Mouse (Mus musculus) forebrain, embryonic 11.5 days (tissue): ENCODE results near the gene Sbno2. TPM values are rescaled to one million over a fixed set of nuclear protein-coding genes. Genes with fewer than 3 reads are reported as not detected.

ENCODE experiments used
- ATAC-seq: fragments of 200-750 bp; cut with Nextera tagmentation; replicated peaks from 2 replicates; pipeline ENCODE4 v1.8.0; 2017; ENCODE audit warnings: moderate TSS enrichment; ENCODE audit not compliant: low FRiP score
- DNase-seq: peaks from one replicate; pipeline ENCODE4 v3.0.0-alpha.2; 2017; ENCODE audit warnings: low spot score
- H3K27ac ChIP-seq: fragments of 300-500 bp; sonication (generic); 2 replicates; pipeline ENCODE4 v1.5.1; 2014; ENCODE audit warnings: low read depth, low read length
- H3K27me3 ChIP-seq: fragments of 300-500 bp; sonication (generic); 2 replicates; pipeline ENCODE4 v1.6.1; 2014; ENCODE audit warnings: mild to moderate bottlenecking, low read length, mixed read lengths; ENCODE audit not compliant: control insufficient read depth, insufficient read depth
- H3K36me3 ChIP-seq: fragments of 300-500 bp; sonication (generic); 2 replicates; pipeline ENCODE4 v1.6.1; 2014; ENCODE audit warnings: mild to moderate bottlenecking, low read length, moderate library complexity, mixed read lengths; ENCODE audit not compliant: control insufficient read depth, insufficient read depth
- H3K4me1 ChIP-seq: fragments of 300-500 bp; sonication (generic); replicated peaks from 2 replicates; pipeline ENCODE4 v1.6.1; 2014; ENCODE audit warnings: low read length, mixed read lengths; ENCODE audit not compliant: control insufficient read depth, insufficient read depth
- H3K4me2 ChIP-seq: fragments of 300-500 bp; sonication (generic); 2 replicates; pipeline ENCODE4 v1.6.1; 2014; ENCODE audit warnings: low read depth, mild to moderate bottlenecking, low read length, moderate library complexity, mixed read lengths; ENCODE audit not compliant: severe bottlenecking
- H3K4me3 ChIP-seq: fragments of 300-500 bp; sonication (generic); 2 replicates; pipeline ENCODE4 v1.5.1; 2014; ENCODE audit warnings: low read depth, low read length
- H3K9ac ChIP-seq: fragments of 300-500 bp; sonication (generic); 2 replicates; pipeline ENCODE4 v1.6.1; 2014; ENCODE audit warnings: low read length
- H3K9me3 ChIP-seq: fragments of 300-500 bp; sonication (generic); 2 replicates; pipeline ENCODE4 v1.6.1; 2016; ENCODE audit warnings: low read length, mixed read lengths; ENCODE audit not compliant: control insufficient read depth
- WGBS: fragments of 180-500 bp; shearing (Covaris S2); extraction: QIAGEN DNeasy Blood & Tissue Kit; methylation state at CpG from one replicate; pipeline ENCODE4 v1.1.7; 2014; 5-methylcytosine and 5-hydroxymethylcytosine counted together
- polyA plus RNA-seq: library from polyadenylated mRNA; unstranded; fragments of >200 nt; fragmentation: Nextera tagmentation; extraction: Ambion mirVana; gene quantifications from 2 replicates; pipeline ENCODE4 v1.2.1, GENCODE M21; 2014

Sbno2 gene
- polyA plus RNA-seq, 1 experiment from 2014 or later, result 13.6 TPM

- Histone ChIP-seq H3K27ac (no peak overlapping the region), H3K4me3 (no peak overlapping the region), H3K27me3 (no peaks in the 10 kb centered on the region), H3K36me3 (peaks cover 3% of the 10 kb centered on the region; the same call in 1 of the 2 replicates), H3K9me3 (no peaks in the 10 kb centered on the region), H3K9ac (no peak overlapping the region; the same call in 1 of the 2 replicates), H3K4me2 (no peak overlapping the region), H3K4me1 (peaks cover 18% of the 10 kb centered on the region)
- no peak for DNase-seq
- no peak for ATAC-seq
- WGBS, result 92% methylated on average over 12 of the region's 12 CpGs
These were observed 38.8 kb upstream of the Sbno2 start for GRCm38 (mm10) chr10:80144159-80144558.

- H3K4me1 ChIP-seq, result peaks cover 18% of the 10 kb centered on the region
- peaks cover 3% of the 10 kb centered on the region; the same call in 1 of the 2 replicates for H3K36me3 ChIP-seq
- H3K9ac ChIP-seq, result no peak overlapping the region
- H3K27me3 ChIP-seq, result no peaks in the 10 kb centered on the region
- no peak for DNase-seq
- no peak overlapping the region for H3K4me2 ChIP-seq
- H3K4me3 ChIP-seq, result 0 out of 2 replicates have a peak overlapping the region, but pooled peaks have one; percentile 3
- no peak for ATAC-seq
- WGBS, result 92% methylated on average over 7 of the region's 7 CpGs
- no peak overlapping the region for H3K27ac ChIP-seq
- H3K9me3 ChIP-seq, result no peaks in the 10 kb centered on the region
These were observed 38.3 kb upstream of the Sbno2 start for GRCm38 (mm10) chr10:80143664-80144063.

GRCm38 (mm10) chr10:80142530-80142925, 37.2 kb upstream of the Sbno2 start:
- Histone ChIP-seq H3K4me1 (peaks cover 20% of the 10 kb centered on the region), H3K36me3 (peaks cover 3% of the 10 kb centered on the region; the same call in 1 of the 2 replicates)
- ATAC-seq, result no peak; the same call in 1 of the 2 replicates

GRCm38 (mm10) chr10:80141786-80142529, 36.6 kb upstream of the Sbno2 start:
- Histone ChIP-seq H3K9me3 (no peaks in the 10 kb centered on the region), H3K36me3 (peaks cover 3% of the 10 kb centered on the region; the same call in 1 of the 2 replicates), H3K9ac (peak overlapping the region; percentile 85), H3K27me3 (peaks cover 4% of the 10 kb centered on the region), H3K4me1 (peaks cover 25% of the 10 kb centered on the region), H3K27ac (0 out of 2 replicates have a peak overlapping the region, but pooled peaks have one; percentile 2), H3K4me3 (peak overlapping the region; percentile 67), H3K4me2 (peak overlapping the region; percentile 97)
- peak; percentile 95 for DNase-seq
- whole genome bisulfite sequencing, result 1% methylated on average over 43 of the region's 43 CpGs
- peak; percentile 82 for ATAC-seq

More at GRCm38 (mm10) chr10:80142530-80142925, 37.2 kb upstream of the Sbno2 start:
- no peak for DNase-seq
- Histone ChIP-seq H3K9ac (peak overlapping the region; percentile 85), H3K9me3 (no peaks in the 10 kb centered on the region), H3K4me2 (peak overlapping the region; percentile 97), H3K27ac (no peak overlapping the region), H3K4me3 (peak overlapping the region; percentile 67), H3K27me3 (no peaks in the 10 kb centered on the region)
- under 1% methylated on average over 15 of the region's 15 CpGs for WGBS

- peak; percentile 65 for ATAC-seq
These were observed 35.9 kb upstream of the Sbno2 start for GRCm38 (mm10) chr10:80141243-80141642.

GRCm38 (mm10) chr10:80140666-80141035, 35.3 kb upstream of the Sbno2 start, which contains the start of gene Cbarp:
Cbarp (minus strand) TSS chr10:80140835.
- Histone ChIP-seq H3K9me3 (no peaks in the 10 kb centered on the region), H3K27ac (peak within 1 kb of the TSS; percentile 13), H3K36me3 (peaks cover 3% of the 10 kb centered on the region; the same call in 1 of the 2 replicates), H3K4me1 (peaks cover 25% of the 10 kb centered on the region), H3K4me2 (peak within 1 kb of the TSS; percentile 97), H3K4me3 (peak within 1 kb of the TSS; percentile 79), H3K9ac (peak within 1 kb of the TSS; percentile 27; the same call in 1 of the 2 replicates), H3K27me3 (peaks cover 9% of the 10 kb centered on the region)
- ATAC-seq, result no peak
- 73% methylated on average over 10 of the region's 10 CpGs for WGBS
- no peak for DNase-seq

More at GRCm38 (mm10) chr10:80141243-80141642, 35.9 kb upstream of the Sbno2 start:
- H3K4me2 ChIP-seq, result peak overlapping the region; percentile 97
- peak overlapping the region; percentile 67 for H3K4me3 ChIP-seq
- peak; percentile 97 for DNase-seq
- peaks cover 3% of the 10 kb centered on the region; the same call in 1 of the 2 replicates for H3K36me3 ChIP-seq
- WGBS, result under 1% methylated on average over 29 of the region's 29 CpGs
- H3K9ac ChIP-seq, result peak overlapping the region; percentile 27; the same call in 1 of the 2 replicates
- no peaks in the 10 kb centered on the region for H3K9me3 ChIP-seq
- peaks cover 9% of the 10 kb centered on the region for H3K27me3 ChIP-seq
- H3K27ac ChIP-seq, result peak overlapping the region; percentile 13
- peaks cover 29% of the 10 kb centered on the region for H3K4me1 ChIP-seq

- 75% methylated on average over 11 of the region's 11 CpGs for WGBS
- H3K4me1 ChIP-seq, result peaks cover 24% of the 10 kb centered on the region
- H3K4me2 ChIP-seq, result no peak overlapping the region
- no peak overlapping the region for H3K27ac ChIP-seq
- no peak overlapping the region for H3K9ac ChIP-seq
- peaks cover 9% of the 10 kb centered on the region for H3K27me3 ChIP-seq
- no peak for ATAC-seq
- peaks cover 3% of the 10 kb centered on the region; the same call in 1 of the 2 replicates for H3K36me3 ChIP-seq
- no peak for DNase-seq
- peak overlapping the region; percentile 79; the same call in 1 of the 2 replicates for H3K4me3 ChIP-seq
- H3K9me3 ChIP-seq, result no peaks in the 10 kb centered on the region
These were observed 34.7 kb upstream of the Sbno2 start for GRCm38 (mm10) chr10:80139975-80140665.

GRCm38 (mm10) chr10:80139439-80139775, 34.0 kb upstream of the Sbno2 start:
- no peak for ATAC-seq

More at GRCm38 (mm10) chr10:80139439-80139775, 34.0 kb upstream of the Sbno2 start:
- Histone ChIP-seq H3K4me2 (peak overlapping the region; percentile 95), H3K9me3 (no peaks in the 10 kb centered on the region), H3K4me3 (peak overlapping the region; percentile 79), H3K4me1 (peaks cover 24% of the 10 kb centered on the region), H3K36me3 (peaks cover 3% of the 10 kb centered on the region; the same call in 1 of the 2 replicates), H3K27me3 (peaks cover 9% of the 10 kb centered on the region), H3K9ac (peak overlapping the region; percentile 81), H3K27ac (peak overlapping the region; percentile 74; the same call in 1 of the 2 replicates)
- 1% methylated on average over 10 of the region's 10 CpGs for WGBS
- DNase-seq, result no peak
